Mouse (Mus musculus) kidney, postnatal 14 days (tissue): ENCODE measurements around the gene Ccr8.

ENCODE experiments used
- DNase-seq: peaks from one replicate; pipeline ENCODE4 v3.0.0; 2022; ENCODE audit warnings: mixed read lengths

The Ccr8 gene

GRCm38 (mm10) chr9:120091696-120092238 lies at the start of gene Ccr8:
TSS of gene Ccr8 (plus strand) at chr9:120092114.
- no peak for DNase-seq

DNA sequence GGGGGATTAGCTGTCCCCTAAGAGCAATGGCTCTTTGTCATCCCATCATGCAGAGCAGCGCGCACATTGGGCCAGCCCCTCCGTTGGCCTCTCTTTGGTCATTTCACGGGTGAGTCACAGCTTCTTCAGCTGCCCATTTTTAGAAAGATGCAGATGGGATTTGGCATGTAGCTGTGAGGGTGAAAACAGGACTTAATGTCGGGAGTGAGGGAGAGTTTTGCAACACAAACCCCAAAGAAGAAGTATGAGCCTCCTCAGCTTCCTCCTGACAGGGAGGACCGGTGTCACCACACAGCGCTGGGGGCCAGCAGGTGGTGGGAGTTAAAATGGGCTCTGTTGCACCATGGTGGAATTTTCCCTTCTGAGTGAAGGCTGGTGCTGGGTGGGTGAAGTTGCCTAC lies 48.8 kb upstream of the Ccr8 start:
- no peak for DNase-seq

DNA sequence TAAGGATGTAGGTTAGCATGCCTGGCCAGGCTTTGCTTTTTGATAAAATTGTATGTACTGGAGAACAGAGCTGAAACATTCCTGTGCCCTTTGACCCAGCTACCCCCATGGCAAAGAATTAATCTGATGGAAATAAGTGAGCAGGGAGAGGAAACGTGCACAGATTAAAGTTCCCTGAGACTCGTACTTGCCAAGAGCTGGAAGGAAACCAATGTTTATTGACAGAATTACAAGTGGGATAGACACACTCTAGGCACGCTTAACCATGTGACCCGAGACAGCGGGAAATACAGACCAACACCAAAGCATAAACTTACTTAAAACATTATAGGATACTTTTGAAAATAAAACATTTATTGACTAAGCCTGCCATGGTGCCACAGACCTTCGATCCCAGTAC lies 43.4 kb upstream of the Ccr8 start:
- DNase-seq = no peak

- DNase-seq = no peak
Measured at GRCm38 (mm10) chr9:120049407-120049806, 42.5 kb upstream of the Ccr8 start.

- DNase-seq = no peak
Measured at GRCm38 (mm10) chr9:120054545-120055277, 37.2 kb upstream of the Ccr8 start.

- no peak for DNase-seq
Measured at GRCm38 (mm10) chr9:120056201-120056600, 35.7 kb upstream of the Ccr8 start.

GRCm38 (mm10) chr9:120058730-120059129 lies 33.2 kb upstream of the Ccr8 start:
- no peak for DNase-seq

DNA sequence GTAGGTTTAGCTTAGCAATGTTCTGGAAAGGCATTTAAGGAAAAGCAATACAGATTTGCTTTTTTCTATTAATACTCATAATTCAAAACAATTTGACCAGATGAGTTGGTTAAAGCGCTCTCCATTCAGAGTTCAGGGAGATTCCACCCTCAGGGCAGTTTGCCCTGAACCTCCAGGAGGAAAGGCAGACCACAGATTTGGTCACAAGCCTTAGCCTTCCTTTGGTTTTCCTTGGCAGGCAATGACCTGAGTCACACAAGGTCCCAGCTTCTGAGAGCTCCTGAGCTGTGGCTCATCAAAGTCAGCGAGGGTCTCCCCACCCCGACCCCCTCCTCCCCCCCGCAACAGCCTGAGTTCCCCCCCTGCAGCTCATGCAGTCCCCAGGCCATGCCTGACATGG lies 27.6 kb upstream of the Ccr8 start:
- no peak for DNase-seq

DNA sequence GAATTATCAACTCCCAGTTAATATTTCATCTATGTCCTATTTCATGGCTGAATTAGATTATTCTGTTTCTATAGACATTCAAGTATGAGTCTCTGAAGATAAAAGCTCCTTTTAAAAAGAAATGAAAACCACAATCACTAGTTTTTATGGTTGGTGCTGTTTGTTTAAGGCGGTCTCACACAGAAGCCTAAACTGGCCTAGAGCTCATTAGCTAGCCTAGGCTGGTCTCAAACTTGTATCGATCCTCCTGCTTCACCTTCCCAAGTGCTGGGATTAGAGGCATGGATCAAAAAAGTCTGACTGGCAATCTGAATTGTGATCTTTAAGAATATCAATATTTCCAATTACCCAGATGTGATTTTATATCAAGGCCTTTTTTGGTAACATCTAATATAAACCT lies 24.3 kb upstream of the Ccr8 start:
- no peak for DNase-seq

DNA sequence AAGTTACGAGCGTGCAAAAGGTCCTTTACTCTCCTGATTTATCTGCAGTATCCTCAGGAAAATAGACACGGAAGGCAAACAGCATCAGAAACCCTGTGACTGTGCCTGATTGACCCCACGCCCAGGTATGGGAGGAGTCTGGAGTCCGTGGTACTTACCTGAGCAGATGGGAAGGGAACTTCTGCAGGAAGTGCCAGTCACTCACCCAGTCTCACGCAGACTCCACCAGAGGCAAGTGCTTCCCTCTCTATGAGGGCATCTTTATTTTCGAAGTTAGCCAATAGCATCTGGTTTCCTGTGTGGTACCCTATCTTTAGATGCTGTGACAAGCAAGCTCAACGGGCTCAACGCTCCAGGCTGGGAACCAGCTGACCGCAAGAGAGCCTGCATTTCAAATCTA lies 23.9 kb upstream of the Ccr8 start:
- DNase-seq = no peak

DNA sequence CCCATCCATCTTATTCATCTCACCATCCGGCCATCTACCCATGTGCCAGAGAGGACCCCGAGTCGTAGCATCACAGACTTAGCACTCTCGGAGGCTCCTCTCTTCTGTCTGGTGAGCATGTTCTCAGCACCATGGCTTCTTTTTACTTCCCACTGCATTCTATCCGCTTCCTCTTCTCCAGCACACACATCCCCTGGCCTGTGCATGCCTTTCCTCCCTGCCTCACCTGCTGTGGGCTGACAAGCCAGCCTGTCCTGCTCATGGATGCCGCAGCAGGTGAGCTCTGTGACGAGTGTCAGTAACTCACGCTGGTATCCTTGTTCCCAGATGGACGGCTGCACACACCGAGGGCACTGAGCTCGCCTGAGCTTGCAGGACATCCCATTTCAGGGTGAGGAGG lies 22.1 kb upstream of the Ccr8 start, which contains the start of gene Cx3cr1:
Gene Cx3cr1, minus strand, starts transcription at position 101 of the 400 bp plus-strand sequence.
- DNase-seq = no peak

DNA sequence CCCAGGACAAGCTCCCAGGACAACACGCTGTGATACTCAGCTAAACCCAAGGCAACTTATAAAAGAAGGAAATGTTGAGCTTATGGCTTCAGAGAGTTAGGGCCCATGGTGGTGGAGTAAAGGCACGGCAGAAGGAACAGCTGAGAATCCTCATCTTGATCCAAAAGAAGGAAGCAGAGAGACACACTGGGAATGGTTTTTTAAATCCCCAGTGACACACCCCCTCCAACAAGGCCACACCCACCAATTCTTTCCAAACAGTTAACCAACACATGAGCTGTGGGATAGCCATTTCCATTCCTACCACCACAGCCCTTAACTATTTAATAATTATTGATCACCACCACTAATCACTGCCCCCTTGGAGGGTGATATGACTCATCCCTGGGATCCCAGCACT lies 20.7 kb upstream of the Ccr8 start:
- DNase-seq = no peak

- peak; percentile 85 for DNase-seq
Measured at GRCm38 (mm10) chr9:120073169-120073568, 18.7 kb upstream of the Ccr8 start.

GRCm38 (mm10) chr9:120074516-120074915 lies 17.4 kb upstream of the Ccr8 start:
- no peak for DNase-seq

DNA sequence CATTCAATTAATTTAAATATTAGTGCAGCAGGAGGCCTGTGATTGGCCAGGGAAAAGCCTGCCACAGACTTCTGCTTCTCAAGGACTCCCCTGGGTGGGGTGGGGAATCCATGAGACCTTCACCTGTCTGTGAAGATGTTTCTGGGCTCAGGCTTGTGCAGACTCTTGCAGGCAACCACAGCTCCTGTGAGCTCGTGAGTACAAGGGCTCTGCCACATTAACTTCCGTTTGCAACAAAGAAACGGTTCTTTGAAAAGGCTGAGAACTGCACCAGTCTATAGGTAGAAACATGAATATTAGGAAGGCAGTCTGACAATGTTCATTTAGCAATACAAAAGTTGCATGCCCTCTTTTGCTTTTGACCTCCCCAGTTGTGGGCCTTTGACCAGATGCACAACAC lies 13.7 kb upstream of the Ccr8 start:
- DNase-seq = no peak

- DNase-seq = no peak
Measured at GRCm38 (mm10) chr9:120079901-120080300, 12.0 kb upstream of the Ccr8 start.

GRCm38 (mm10) chr9:120080546-120081108 lies 11.3 kb upstream of the Ccr8 start:
- no peak for DNase-seq

GRCm38 (mm10) chr9:120081247-120081646 lies 10.7 kb upstream of the Ccr8 start:
- DNase-seq = no peak

GRCm38 (mm10) chr9:120081967-120082366 lies 9.9 kb upstream of the Ccr8 start:
- no peak for DNase-seq

DNA sequence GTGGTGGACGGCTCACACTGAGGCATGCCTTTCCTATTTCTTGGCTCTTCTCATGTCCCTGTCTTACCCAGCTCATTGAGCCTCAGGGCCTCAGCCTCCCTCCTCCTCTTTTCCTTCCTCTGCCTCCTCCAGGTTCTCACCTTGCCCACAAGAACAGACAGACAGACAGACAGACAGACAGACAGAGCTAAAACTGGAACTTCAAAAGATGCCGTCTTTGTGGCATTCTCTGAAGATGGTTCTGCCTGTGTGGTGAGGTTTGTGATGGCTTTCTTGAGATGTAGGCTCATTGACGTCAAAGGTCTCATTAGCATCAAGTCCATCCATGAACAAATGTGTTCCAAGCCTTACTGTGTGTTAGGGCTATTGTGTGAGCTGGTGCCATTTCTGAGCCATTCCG lies 9.2 kb upstream of the Ccr8 start:
- DNase-seq = no peak

DNA sequence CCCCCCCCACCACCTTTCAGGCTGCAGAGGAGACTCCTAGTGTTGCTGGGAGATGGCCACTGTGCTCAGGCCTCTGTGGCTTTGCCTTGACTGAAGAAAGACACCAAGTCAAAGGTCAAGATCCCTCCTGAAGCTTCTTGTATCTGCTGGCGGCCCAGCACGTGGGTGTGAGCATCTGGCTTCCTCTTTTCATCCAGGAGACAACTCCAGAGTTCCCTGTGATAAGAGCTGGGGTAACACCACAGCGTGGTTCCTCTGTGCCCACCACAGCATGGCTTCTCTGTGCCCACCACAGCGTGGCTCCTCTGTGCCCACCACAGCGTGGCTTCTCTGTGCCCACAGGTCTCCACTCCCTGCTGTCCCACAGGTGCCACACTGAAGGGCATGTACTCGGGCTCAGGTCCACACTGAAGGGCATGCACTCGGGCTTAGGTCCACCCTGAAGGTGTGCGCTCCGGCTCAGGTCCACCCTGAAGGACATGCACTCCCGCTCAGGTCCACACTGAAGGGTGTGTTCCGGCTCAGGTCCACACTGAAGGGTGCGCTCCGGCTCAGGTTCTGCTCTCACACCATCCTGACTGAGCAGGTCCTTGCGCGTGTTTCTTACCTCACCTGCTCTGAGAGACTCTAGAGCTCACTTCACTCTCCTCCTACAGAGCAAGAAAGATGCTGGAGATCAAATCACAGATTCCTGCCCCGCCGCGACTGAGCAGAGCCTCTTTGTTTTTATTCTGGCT lies 8.6 kb upstream of the Ccr8 start:
- DNase-seq = no peak

DNA sequence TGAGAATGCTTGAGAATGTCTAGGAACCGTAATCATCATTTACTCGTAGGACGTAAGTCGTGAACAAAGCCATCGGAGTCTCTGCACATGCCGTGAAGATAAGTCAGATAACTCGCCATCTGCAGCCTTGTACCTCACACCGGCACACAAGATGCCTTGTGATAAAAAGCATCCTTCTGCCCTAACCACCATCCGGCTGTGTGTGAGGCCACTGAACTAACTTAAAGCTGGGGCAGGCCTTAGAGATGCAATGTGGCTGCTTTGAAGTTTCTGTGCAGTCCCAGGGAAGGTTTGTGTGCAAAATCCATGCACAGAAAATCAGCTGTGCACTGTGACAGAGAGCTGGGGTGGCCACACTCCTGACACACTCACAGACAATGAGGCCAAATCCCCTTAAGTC lies 7.5 kb upstream of the Ccr8 start:
- no peak for DNase-seq

DNA sequence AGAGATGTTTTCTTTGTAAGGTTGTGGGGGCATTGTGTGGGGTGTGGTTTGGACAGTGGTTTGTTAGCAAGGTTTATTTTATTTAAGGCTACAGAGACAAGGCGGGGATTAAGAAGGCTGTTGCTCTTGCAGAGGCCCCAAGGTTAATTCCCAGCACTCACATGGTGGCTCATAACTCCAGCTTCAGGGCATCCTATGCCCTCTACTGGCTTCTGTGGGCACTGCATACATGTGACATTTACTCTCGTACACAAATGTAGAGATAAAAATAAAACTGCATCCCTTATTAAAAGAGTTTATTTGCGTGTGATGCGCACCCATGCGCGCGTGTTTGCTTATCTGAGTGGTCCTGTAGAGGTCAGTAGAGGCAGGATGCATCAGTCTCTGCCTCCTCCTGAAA lies 2.8 kb upstream of the Ccr8 start:
- DNase-seq = no peak

DNA sequence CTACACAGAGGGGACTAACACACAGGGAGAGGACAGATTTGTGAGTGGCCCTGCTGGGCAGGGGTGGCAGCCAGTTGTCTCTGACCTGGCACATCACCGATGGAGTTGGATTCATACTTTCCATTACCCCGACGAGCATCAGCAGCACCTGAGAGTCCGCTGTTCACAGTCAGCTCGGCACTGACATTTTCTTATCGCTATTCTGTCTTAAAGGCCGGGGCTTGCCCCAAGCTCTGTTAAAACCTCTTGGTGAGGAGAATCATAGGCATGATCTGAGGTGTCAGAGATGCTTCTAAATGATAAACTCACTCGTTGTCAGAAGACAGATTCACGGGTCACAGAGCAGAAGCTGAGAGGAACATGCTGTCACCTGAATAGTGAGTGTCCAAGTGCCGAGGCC lies 828 bp upstream of the Ccr8 start:
- no peak for DNase-seq
